Mouse (Mus musculus) forebrain, embryonic 13.5 days (tissue): ENCODE data around the gene S1pr3. TPM values are rescaled to one million over a fixed set of nuclear protein-coding genes. Genes with fewer than 3 reads are reported as not detected.

ENCODE experiments used
- ATAC-seq: fragments of 200-750 bp; cut with Nextera tagmentation; 2 replicates; pipeline ENCODE4 v1.8.0; 2017
- H3K27ac ChIP-seq: fragments of 300-500 bp; sonication (generic); 2 replicates; pipeline ENCODE4 v1.5.1; 2015; ENCODE audit warnings: inconsistent platforms, mild to moderate bottlenecking, moderate library complexity
- H3K27me3 ChIP-seq: fragments of 300-500 bp; sonication (generic); 2 replicates; pipeline ENCODE4 v1.6.1; 2015; ENCODE audit warnings: mild to moderate bottlenecking, inconsistent platforms
- H3K36me3 ChIP-seq: fragments of 300-500 bp; sonication (generic); 2 replicates; pipeline ENCODE4 v1.6.1; 2015; ENCODE audit warnings: mild to moderate bottlenecking, inconsistent platforms; ENCODE audit not compliant: poor library complexity, severe bottlenecking
- H3K4me1 ChIP-seq: fragments of 300-500 bp; sonication (generic); 2 replicates; pipeline ENCODE4 v1.6.1; 2015; ENCODE audit warnings: inconsistent platforms
- H3K4me2 ChIP-seq: fragments of 300-500 bp; sonication (generic); 2 replicates; pipeline ENCODE4 v1.6.1; 2015; ENCODE audit warnings: inconsistent platforms, mild to moderate bottlenecking, moderate library complexity
- H3K4me3 ChIP-seq: fragments of 300-500 bp; sonication (generic); 2 replicates; pipeline ENCODE4 v1.5.1; 2015; ENCODE audit warnings: mild to moderate bottlenecking, inconsistent platforms
- H3K9ac ChIP-seq: fragments of 300-500 bp; sonication (generic); 2 replicates; pipeline ENCODE4 v1.6.1; 2015; ENCODE audit warnings: mild to moderate bottlenecking, inconsistent platforms
- H3K9me3 ChIP-seq: fragments of 300-500 bp; sonication (generic); replicated peaks from 2 replicates; pipeline ENCODE4 v1.6.1; 2016; ENCODE audit warnings: inconsistent platforms
- WGBS: fragments of 180-500 bp; shearing (Covaris S2); methylation state at CpG from one replicate; pipeline ENCODE4 v1.1.7; 2015; 5-methylcytosine and 5-hydroxymethylcytosine counted together
- polyA plus RNA-seq: library from polyadenylated mRNA; unstranded; fragments of >200 nt; fragmentation: Nextera tagmentation; extraction: Ambion mirVana; gene quantifications from 2 replicates; pipeline ENCODE4 v1.2.1, GENCODE M21; 2015

Gene S1pr3
- 8.5 and 9.2 TPM in 2 replicates for polyA plus RNA-seq

DNA sequence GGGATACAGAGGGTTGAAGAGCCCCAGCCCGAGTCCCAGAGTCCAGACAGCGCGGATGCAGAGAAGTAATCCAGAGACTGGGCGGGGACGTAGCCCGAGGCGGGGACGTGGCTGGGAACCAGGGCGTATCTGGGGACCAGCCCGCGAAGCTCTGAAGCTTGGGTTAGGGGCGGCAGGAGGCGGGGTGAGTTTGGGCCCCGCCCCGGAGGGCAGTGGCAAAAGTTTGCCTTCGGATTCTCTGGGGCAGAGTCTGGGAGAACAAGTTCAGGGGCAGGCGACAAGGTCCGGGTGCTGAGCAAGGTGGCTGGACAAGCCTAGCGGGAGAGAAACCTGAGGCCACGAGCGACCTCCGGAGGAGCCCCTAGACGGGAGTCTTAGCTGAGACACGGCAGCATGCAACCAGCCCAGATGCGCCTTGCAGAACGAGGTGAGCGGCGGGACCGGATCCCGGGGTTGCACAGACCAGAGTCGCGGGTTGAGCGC, at the start of gene S1pr3:
S1pr3 (plus strand) TSS at position 121 of the 483 bp plus-strand sequence.
- H3K27ac ChIP-seq, result no peak within 1 kb of the TSS
- no peaks in the 10 kb centered on the region for H3K36me3 ChIP-seq
- WGBS, result under 1% methylated on average over 33 of the region's 33 CpGs
- H3K27me3 ChIP-seq, result peaks cover 13% of the 10 kb centered on the region
- peak; percentile 70 for ATAC-seq
- peak within 1 kb of the TSS; percentile 58 for H3K9ac ChIP-seq
- H3K9me3 ChIP-seq, result no peaks in the 10 kb centered on the region
- peak within 1 kb of the TSS; percentile 39 for H3K4me3 ChIP-seq
- H3K4me1 ChIP-seq, result peaks cover 22% of the 10 kb centered on the region
- peak within 1 kb of the TSS; percentile 67 for H3K4me2 ChIP-seq

DNA sequence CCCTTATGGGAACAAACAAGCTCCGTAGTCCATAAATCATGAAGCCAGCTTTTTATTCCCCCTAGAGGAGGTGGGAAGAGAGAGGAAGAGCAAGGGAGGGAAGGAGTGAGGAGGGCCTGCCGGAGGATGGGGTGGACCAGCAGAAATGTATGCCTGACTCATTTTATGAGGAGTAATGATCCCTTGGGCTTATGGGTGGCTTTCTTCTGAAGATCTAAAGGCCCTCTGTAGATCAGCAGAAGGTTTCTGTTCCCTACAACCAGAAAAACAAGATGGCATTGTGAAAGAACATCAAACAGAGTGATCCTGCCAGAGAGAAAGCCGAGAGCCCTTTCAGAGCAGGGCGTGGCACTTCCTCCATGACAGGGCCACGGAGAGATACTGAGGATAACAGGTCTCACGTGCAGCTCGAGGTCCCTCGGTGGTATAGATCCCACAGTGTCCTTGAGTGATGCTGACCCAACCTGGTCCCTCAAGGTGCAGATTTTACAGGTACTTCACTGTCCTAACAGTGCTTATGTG, 47.9 kb upstream of the S1pr3 start:
- Histone ChIP-seq H3K9ac (no peak overlapping the region), H3K27ac (no peak overlapping the region), H3K4me1 (no peaks in the 10 kb centered on the region), H3K36me3 (no peaks in the 10 kb centered on the region), H3K4me3 (no peak overlapping the region), H3K27me3 (no peaks in the 10 kb centered on the region), H3K4me2 (no peak overlapping the region), H3K9me3 (no peaks in the 10 kb centered on the region)
- no peak for ATAC-seq
- WGBS, result 87% methylated on average over 8 of the region's 8 CpGs

DNA sequence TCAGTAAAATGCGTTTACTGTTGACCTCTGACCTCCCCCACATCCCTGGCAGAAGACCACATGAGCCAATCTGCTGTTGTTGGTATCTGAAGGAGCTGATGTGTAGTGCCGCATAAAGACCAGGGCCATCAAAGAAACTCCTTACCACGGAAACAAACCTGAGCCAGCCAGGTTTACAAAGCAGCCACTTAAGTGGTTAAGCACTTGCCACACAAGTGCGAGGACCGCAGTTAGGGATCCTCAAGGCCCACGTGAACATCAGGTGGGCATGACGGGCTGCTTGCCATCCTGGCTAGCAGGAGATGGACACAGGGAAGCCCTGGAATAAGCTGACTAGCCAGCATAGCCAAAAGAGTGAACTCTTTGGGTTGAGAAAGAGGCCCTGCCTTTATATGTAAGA, 45.0 kb upstream of the S1pr3 start:
- Histone ChIP-seq H3K4me3 (no peak overlapping the region), H3K4me1 (no peaks in the 10 kb centered on the region), H3K9me3 (no peaks in the 10 kb centered on the region), H3K4me2 (no peak overlapping the region), H3K9ac (no peak overlapping the region), H3K36me3 (no peaks in the 10 kb centered on the region), H3K27ac (no peak overlapping the region), H3K27me3 (no peaks in the 10 kb centered on the region)
- 80% methylated on average over 7 of the region's 7 CpGs for WGBS
- no peak for ATAC-seq

DNA sequence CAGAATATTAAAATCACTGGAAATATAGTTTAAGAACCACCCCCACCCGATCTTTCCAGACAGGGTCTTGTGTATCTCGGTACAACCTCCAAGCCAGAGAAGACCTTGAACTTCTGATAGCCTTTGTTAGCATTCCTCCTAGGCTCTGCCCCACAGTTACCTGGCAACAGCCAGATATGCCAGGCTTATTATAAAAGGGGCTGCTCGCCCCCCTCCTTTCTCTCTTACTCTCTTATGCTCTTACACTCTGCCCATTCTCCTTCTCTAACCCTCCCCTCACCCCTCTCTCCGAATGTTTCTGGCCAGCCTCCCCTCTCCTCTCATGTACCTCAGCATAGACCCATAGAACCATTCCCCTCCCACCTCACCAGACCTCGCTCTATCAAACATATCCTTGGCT, 44.5 kb upstream of the S1pr3 start:
- no peak overlapping the region for H3K27ac ChIP-seq
- no peak overlapping the region for H3K4me2 ChIP-seq
- WGBS, result 68% methylated on average over 5 of the region's 5 CpGs
- H3K4me3 ChIP-seq, result no peak overlapping the region
- H3K4me1 ChIP-seq, result no peaks in the 10 kb centered on the region
- H3K9ac ChIP-seq, result no peak overlapping the region
- H3K9me3 ChIP-seq, result no peaks in the 10 kb centered on the region
- no peaks in the 10 kb centered on the region for H3K27me3 ChIP-seq
- ATAC-seq, result no peak
- H3K36me3 ChIP-seq, result no peaks in the 10 kb centered on the region

DNA sequence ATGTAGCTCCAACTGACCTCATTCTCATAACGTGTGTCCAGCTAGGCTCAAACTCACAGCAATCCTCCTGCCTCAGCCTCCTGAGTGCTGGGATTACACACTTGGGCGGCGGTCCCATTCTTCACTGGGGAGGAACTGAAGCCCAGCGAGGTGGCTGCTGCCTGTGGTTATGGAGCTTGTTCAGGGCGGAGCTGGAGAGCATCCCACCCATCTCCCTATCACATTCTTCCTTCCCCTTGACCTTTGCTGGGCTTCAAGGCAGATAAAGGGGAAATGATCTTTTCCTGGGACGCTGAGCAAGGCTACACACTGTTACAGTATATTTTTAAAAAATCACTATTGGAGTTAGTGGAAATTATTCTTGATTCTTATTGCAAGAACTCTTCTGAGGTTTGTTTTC, 43.2 kb upstream of the S1pr3 start:
- WGBS, result 91% methylated on average over 6 of the region's 6 CpGs
- H3K27me3 ChIP-seq, result no peaks in the 10 kb centered on the region
- no peaks in the 10 kb centered on the region for H3K9me3 ChIP-seq
- no peak overlapping the region for H3K4me3 ChIP-seq
- no peaks in the 10 kb centered on the region for H3K36me3 ChIP-seq
- H3K9ac ChIP-seq, result no peak overlapping the region
- no peaks in the 10 kb centered on the region for H3K4me1 ChIP-seq
- no peak overlapping the region for H3K27ac ChIP-seq
- H3K4me2 ChIP-seq, result no peak overlapping the region
- ATAC-seq, result no peak

DNA sequence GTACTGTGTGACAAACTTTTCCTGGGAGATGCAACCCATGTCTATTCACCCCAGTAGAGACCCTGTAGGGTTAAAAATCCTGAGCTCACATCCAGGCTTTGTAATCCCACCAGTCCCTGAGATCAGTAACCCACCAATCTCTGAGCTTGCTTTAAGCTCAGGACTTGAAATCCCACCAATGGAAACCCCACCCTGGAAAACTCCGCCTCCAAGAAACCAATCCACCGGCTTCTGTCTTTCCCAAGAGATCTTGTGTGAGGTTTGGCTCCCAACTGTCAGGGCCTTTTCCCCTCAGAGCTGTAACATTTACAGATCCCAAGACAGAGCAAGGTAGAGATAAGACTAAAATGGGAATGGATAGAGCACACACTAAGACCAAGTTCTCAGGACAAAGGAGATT, 40.1 kb upstream of the S1pr3 start:
- Histone ChIP-seq H3K4me3 (no peak overlapping the region), H3K9ac (no peak overlapping the region), H3K27me3 (no peaks in the 10 kb centered on the region), H3K9me3 (no peaks in the 10 kb centered on the region), H3K27ac (no peak overlapping the region), H3K4me1 (no peaks in the 10 kb centered on the region), H3K4me2 (no peak overlapping the region), H3K36me3 (no peaks in the 10 kb centered on the region)
- WGBS, result 73% methylated on average over 2 of the region's 2 CpGs
- no peak for ATAC-seq

DNA sequence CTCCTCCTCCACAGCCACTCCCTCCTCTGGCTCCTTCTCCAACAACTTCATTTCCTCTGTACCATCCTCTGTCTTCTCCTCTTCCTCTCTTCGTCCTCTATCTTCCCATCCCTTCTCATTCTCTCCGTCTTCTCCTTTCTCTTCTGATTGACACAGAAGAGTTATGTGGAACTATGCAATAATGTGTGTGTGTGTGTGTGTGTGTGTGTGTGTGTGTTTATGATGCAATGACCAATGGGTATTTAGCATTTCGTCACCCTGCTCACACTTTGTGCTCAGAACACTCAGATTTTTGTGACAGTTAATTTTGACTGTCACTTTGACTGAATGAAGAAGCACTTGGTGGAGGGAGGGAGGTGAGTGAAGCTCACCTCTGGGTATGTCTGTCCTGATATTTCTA, 39.1 kb upstream of the S1pr3 start:
- WGBS, result 91% methylated on average over 3 of the region's 3 CpGs

DNA sequence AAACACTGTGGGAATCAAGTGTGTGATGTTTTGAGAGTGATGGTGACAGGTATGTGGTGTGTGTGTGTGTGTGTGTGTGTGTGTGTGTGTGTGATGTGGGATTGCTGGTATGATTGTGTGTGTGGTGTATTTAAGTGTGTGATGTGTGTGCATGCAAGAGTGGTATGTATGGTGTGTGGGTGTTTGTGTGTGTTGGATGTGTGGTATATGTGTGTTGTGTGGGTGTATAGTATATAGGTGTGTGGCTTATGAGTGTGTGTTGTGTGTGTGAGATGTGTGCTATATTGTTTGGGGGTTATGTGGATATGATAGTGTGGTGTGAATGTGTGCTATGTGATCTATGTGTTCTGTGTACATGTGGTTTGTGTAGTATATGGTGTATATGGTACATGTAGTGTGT, 35.4 kb upstream of the S1pr3 start:
- Histone ChIP-seq H3K36me3 (no peaks in the 10 kb centered on the region), H3K27me3 (no peaks in the 10 kb centered on the region), H3K9me3 (no peaks in the 10 kb centered on the region), H3K4me2 (no peak overlapping the region), H3K27ac (no peak overlapping the region), H3K4me3 (no peak overlapping the region), H3K9ac (no peak overlapping the region), H3K4me1 (peaks cover 3% of the 10 kb centered on the region)
- no peak for ATAC-seq

More for the DNA sequence above, 39.1 kb upstream of the S1pr3 start:
- Histone ChIP-seq H3K27me3 (no peaks in the 10 kb centered on the region), H3K9me3 (no peaks in the 10 kb centered on the region), H3K4me3 (no peak overlapping the region), H3K27ac (no peak overlapping the region), H3K4me1 (no peaks in the 10 kb centered on the region), H3K4me2 (no peak overlapping the region), H3K9ac (no peak overlapping the region), H3K36me3 (no peaks in the 10 kb centered on the region)
- ATAC-seq, result no peak

GRCm38 (mm10) chr13:51374026-51374807, 34.2 kb upstream of the S1pr3 start:
- 92% methylated on average over 21 of the region's 21 CpGs for WGBS
- no peaks in the 10 kb centered on the region for H3K9me3 ChIP-seq
- H3K4me1 ChIP-seq, result peaks cover 13% of the 10 kb centered on the region
- no peak overlapping the region for H3K4me2 ChIP-seq
- H3K9ac ChIP-seq, result no peak overlapping the region
- no peak for ATAC-seq
- no peak overlapping the region for H3K4me3 ChIP-seq
- H3K27me3 ChIP-seq, result no peaks in the 10 kb centered on the region
- no peak overlapping the region for H3K27ac ChIP-seq
- no peaks in the 10 kb centered on the region for H3K36me3 ChIP-seq

- Histone ChIP-seq H3K4me3 (no peak overlapping the region), H3K4me1 (peaks cover 19% of the 10 kb centered on the region), H3K9ac (no peak overlapping the region), H3K27ac (no peak overlapping the region), H3K36me3 (no peaks in the 10 kb centered on the region), H3K27me3 (no peaks in the 10 kb centered on the region), H3K4me2 (no peak overlapping the region), H3K9me3 (no peaks in the 10 kb centered on the region)
- ATAC-seq, result peak; percentile 50; the same call in 1 of the 2 replicates
- whole genome bisulfite sequencing, result 41% methylated on average over 4 of the region's 4 CpGs
These were observed 30.3 kb upstream of the S1pr3 start for GRCm38 (mm10) chr13:51378126-51378525.

DNA sequence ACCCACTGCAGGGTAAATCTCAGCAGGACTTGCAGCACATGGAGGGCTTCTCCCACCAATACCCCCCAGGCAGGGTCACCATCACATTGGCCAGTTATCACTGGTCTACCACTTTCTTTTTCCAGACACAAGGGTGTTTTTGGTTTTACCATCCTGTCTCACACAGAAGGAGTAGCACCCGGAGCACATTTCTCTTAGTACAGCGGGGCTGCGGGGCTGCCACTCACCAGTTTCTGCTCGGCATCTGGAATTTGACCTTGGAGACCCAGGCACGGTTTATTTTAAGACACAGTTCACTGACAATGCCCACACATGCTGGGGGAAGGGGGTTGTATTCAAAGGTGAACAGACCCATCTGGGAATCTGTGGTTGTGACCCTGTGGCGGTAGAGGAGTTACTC, 28.8 kb upstream of the S1pr3 start:
- 41% methylated on average over 6 of the region's 6 CpGs for WGBS
- ATAC-seq, result no peak
- H3K36me3 ChIP-seq, result no peaks in the 10 kb centered on the region
- no peak overlapping the region for H3K9ac ChIP-seq
- no peak overlapping the region for H3K4me2 ChIP-seq
- H3K4me1 ChIP-seq, result peaks cover 19% of the 10 kb centered on the region
- H3K9me3 ChIP-seq, result no peaks in the 10 kb centered on the region
- H3K4me3 ChIP-seq, result no peak overlapping the region
- no peak overlapping the region for H3K27ac ChIP-seq
- H3K27me3 ChIP-seq, result no peaks in the 10 kb centered on the region

DNA sequence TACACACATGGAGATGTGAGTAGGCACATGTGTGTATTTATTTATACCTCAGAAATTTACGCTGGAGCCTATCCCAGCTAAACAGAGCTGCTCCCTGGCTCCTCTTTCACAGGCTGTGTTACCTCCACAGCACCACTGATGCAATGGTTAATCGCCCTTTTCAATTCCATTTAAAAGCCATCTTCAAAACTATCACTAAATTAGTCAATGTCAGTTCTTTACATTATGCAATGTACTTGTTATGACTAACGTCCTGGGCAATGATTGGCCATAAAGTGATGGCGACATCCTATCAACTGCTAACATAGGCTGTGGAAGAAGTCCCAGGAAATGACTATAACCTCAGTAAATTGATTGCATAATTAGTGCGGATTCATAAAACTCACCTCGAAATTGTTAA, 26.9 kb upstream of the S1pr3 start:
- Histone ChIP-seq H3K4me3 (no peak overlapping the region), H3K4me1 (peaks cover 19% of the 10 kb centered on the region), H3K9ac (no peak overlapping the region), H3K4me2 (no peak overlapping the region), H3K27ac (no peak overlapping the region), H3K9me3 (no peaks in the 10 kb centered on the region), H3K27me3 (no peaks in the 10 kb centered on the region), H3K36me3 (no peaks in the 10 kb centered on the region)
- WGBS, result 93% methylated on average over 6 of the region's 6 CpGs
- no peak for ATAC-seq

- Histone ChIP-seq H3K9me3 (no peaks in the 10 kb centered on the region), H3K27ac (no peak overlapping the region), H3K36me3 (no peaks in the 10 kb centered on the region), H3K4me2 (no peak overlapping the region), H3K4me1 (no peaks in the 10 kb centered on the region), H3K4me3 (no peak overlapping the region), H3K9ac (no peak overlapping the region), H3K27me3 (no peaks in the 10 kb centered on the region)
- WGBS, result 83% methylated on average over 2 of the region's 2 CpGs
- ATAC-seq, result no peak
These were observed 23.5 kb upstream of the S1pr3 start for GRCm38 (mm10) chr13:51384899-51385298.
